Mouse (Mus musculus) heart, adult 2 months (tissue): Measurements from ENCODE around the gene Hcn2.

Source experiments
- CTCF ChIP-seq: fragments of 200-600 bp; IDR thresholded peaks from 2 replicates; pipeline ENCODE4 v1.8.1; 2022; ENCODE audit warnings: antibody characterized with exemption, mild to moderate bottlenecking, moderate library complexity
- POLR2A ChIP-seq: fragments of 200-500 bp; IDR thresholded peaks from 2 replicates; pipeline ENCODE4 v1.6.1; 2011; ENCODE audit warnings: mild to moderate bottlenecking, low read depth, low read length, control low read depth; ENCODE audit not compliant: insufficient read depth

GRCm38 (mm10) chr10:79748496-79748895 lies 32.1 kb downstream of the Hcn2 start:
- no peak for TF ChIP-seq POLR2A
- no peak for TF ChIP-seq CTCF
